Mouse (Mus musculus) heart, adult 2 months (tissue): ENCODE results near the gene Irf3.

ENCODE experiments used
- CTCF ChIP-seq: fragments of 200-600 bp; IDR thresholded peaks from 2 replicates; pipeline ENCODE4 v1.8.1; 2022; ENCODE audit warnings: antibody characterized with exemption, mild to moderate bottlenecking, moderate library complexity
- EP300 ChIP-seq: fragments of 200-500 bp; IDR thresholded peaks from 2 replicates; pipeline ENCODE4 v1.6.1; 2011; ENCODE audit warnings: low read depth, low read length, control low read depth; ENCODE audit not compliant: insufficient read depth
- POLR2A ChIP-seq: fragments of 200-500 bp; IDR thresholded peaks from 2 replicates; pipeline ENCODE4 v1.6.1; 2011; ENCODE audit warnings: mild to moderate bottlenecking, low read depth, low read length, control low read depth; ENCODE audit not compliant: insufficient read depth

- TF ChIP-seq CTCF: no peak
- TF ChIP-seq EP300: no peak
- no peak for TF ChIP-seq POLR2A
Measured at GRCm38 (mm10) chr7:45012011-45012410, 14.6 kb downstream of the Irf3 start.
